Mouse (Mus musculus) G1E-ER4 (cell line): ENCODE data around the gene Adgrf3. TPM values are rescaled to one million over a fixed set of nuclear protein-coding genes. Genes with fewer than 3 reads are reported as not detected.

Experiments
- GATA1 ChIP-seq: IDR thresholded peaks from one replicate; pipeline ENCODE4 v1.8.0; 2012; ENCODE audit warnings: low read length, inconsistent platforms
- polyA plus RNA-seq: library from polyadenylated mRNA; stranded (reverse); fragments of >175 nt; gene quantifications from 2 replicates; pipeline ENCODE4 v1.2.3, GENCODE M21; 2012

Adgrf3 gene
- polyA plus RNA-seq, 1 experiment, result 0.02 TPM

DNA sequence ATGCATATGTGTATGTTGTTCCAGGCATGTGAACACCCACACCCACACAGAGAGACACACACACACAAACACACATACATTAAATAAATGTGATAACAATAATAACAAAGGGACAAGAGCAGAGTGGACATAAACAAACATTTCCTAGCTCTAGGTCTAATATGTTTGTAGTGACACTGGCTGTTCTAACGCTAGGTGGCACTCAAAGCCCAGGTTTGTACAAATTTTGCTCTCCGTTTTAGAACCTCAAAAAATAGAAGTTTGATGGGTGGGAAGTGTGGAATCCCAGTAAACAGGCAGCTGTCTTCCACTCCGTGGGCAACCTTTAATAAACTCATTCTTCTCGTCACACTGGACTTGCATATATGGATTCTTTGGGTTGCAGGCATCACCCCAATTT is 9.4 kb upstream of the Adgrf3 start:
- TF ChIP-seq GATA1, result no peak

GRCm38 (mm10) chr5:30207276-30207675 is 1.8 kb upstream of the Adgrf3 start:
- no peak for TF ChIP-seq GATA1

DNA sequence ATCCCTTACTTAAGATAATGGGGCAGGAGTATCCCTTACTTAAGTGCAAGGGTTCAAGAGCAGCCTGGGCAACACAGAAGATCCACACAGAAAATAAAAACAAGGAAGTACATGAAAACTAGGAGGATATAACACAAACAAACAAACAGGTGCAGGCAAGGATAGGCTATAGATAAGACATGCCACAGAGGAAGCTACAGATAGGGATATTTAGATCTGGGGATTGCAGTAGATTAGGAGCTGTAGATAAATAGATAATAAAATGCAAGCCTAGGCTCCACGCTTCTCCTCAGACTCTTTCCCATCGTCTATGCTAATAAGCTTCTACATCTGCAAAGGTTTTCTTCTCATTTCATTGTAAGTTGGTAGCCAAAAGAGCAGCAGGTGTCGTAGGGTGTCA is 488 bp downstream of the Adgrf3 start:
- TF ChIP-seq GATA1, result no peak

GRCm38 (mm10) chr5:30204441-30204840 is 1.1 kb downstream of the Adgrf3 start:
- no peak for TF ChIP-seq GATA1

- TF ChIP-seq GATA1, result no peak
Measured at GRCm38 (mm10) chr5:30203216-30203885, 2.2 kb downstream of the Adgrf3 start.

- no peak for TF ChIP-seq GATA1
Measured at GRCm38 (mm10) chr5:30202221-30202620, 3.3 kb downstream of the Adgrf3 start.

DNA sequence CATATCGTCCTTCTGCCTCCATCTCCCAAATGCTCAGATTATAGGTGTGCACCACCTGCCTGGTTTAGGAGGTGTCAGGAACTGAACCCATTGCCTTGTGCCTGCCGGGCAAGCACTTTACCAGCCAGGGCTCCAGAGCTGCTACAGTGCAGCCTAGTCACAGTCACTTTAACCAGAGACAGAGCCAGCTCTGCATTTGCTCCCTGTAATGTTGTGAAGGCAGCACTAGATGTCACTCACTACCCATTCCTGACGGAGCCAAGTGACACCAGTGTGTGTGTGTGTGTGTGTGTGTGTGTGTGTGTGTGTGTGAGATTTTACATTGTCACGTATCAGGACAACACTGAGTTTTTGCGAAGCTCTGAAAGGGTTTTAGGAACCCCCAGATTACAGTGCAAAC is 4.0 kb downstream of the Adgrf3 start:
- TF ChIP-seq GATA1, result no peak

DNA sequence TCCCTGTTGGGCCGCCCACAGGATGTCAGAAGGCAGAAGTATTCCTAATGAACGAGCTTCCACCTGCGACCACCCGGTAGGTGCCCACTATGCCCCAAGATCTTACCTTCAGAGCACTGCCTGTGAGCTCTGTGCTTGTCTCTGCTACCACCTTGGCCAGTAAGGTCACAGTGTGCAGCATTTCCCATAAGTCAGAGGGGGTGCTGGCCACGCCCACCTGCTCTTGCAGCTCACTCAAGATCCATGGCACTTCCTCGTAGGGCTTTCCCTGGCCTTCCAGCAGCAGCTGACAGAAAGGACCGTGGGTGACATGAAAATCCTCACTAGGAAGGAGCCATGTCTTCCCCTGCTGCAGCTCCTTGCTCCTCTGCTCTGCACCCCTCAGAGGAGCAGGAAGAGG is 7.3 kb downstream of the Adgrf3 start:
- no peak for TF ChIP-seq GATA1

DNA sequence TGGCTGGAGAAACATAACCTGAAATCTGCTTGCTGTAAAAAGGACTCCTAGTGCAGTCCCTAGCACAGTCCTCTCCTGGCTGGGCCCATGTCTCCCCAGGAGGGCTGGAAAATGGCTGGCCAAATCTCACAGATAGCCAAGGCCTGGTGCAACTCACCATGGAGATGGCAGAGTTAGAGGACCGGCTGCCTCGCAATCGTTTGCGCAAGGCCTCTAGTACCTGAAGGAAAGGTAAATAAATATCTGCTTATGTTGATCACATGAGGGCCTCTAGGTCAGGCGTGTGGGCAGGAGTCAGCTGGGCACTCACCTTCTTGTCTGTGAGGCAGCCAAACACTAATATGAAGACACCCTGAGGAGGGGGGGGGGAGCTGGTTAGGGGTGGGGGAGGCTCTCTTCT is 10.2 kb downstream of the Adgrf3 start:
- TF ChIP-seq GATA1, result no peak

DNA sequence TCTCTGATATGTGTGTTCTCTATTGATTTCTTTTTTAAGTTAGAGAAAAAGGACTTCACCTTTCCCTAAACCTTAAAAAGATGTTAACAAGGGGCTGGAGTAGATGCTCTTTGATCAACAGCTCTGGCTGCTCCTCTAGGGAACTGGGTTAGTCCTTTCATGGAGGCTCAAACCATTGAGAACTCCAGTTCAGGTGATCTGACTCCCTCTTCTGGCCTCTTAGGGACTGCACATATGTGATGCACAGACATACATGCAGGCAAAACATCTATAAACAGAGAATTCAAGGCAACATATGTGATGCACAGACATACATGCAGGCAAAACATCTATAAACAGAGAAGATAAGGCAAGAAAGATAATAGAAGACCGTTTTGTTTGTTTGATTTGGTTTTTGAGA is 13.1 kb downstream of the Adgrf3 start:
- no peak for TF ChIP-seq GATA1

- no peak for TF ChIP-seq GATA1
Measured at GRCm38 (mm10) chr5:30187687-30188485, 17.6 kb downstream of the Adgrf3 start.

DNA sequence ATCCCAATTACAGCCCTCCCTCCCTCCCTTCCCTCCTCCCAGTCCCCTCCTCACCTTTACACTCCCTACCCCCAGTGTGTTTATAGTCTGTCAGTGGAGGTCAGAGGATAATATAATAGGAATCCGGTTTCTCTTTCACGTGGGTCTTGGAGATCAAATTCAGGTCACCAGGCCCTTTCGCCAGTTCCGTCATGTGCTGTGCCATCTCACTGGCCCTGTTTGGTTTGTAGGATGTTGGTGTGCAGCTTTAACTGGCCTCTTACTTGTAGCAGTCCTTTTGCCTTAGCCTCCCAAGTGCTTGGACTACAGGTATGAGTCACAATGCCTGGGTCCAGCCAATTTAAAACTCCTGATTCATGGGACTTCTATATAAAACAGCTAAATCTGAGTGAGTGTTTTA is 29.7 kb downstream of the Adgrf3 start:
- no peak for TF ChIP-seq GATA1

DNA sequence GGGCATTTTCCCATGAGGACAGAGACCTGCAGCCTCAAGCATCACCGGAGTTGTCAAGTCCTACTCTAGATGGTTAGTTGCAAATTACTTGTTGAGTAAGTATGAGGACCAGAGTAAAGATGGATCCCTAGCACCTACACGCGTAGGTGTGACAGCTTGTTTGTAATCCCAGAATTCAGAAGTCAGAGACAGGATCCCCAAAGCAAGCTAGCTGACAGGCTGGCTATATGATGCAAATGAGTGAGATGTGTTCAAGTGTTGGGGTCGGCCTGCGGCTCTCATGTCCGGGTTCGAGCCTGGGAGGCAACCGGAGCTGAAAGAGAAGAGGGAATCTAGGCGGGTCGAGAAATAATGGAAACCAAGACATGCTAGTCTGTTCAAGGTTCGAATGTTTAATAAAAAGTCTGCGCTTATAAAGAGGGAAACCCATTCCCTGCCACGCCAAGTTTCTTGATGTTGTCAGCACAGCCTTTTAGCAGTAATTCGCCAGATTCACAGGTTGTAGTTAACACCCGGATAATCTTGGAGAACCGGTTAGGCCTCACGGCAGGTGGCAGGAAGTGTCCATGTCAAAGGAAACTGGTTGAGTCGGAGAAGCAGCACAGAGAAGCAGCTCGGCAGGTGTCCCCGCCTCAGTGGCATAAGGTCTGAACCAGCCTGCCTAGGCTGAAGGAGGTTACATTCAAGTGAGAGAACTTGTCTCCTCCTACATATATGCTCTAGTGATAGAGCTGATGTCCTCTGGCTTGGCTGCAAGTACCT is 32.4 kb downstream of the Adgrf3 start:
- TF ChIP-seq GATA1, result no peak

GRCm38 (mm10) chr5:30172115-30172514 is 33.4 kb downstream of the Adgrf3 start:
- TF ChIP-seq GATA1, result no peak

DNA sequence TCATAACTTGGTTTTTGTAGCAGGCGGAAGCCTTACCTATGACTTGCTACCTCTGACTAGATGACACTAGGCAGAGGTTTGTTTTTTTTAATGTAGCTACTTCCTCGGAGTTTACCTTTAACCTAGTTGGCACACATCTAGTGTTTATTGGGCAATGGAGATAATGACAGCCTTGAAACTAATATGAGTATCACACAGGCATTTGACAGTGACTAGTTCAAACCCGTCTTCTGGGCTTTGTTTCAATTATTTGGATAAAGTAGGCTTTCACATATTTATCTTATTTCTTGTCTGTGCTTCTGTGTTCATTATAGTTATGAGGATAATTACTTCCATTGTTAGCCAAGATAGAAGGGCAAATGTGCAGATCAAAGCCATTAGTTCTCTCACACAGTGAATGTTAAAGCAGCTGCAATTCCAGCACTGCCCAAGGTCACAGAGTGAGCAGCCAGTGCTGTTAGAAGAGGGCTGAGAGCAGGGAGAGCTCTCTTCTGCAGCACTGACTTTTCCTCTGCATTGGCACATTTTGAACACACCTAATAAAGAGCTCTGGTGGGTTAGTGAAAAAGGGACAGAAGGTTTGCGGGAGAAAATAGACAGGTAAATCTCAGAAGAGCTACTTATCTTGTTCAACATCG is 35.1 kb downstream of the Adgrf3 start:
- TF ChIP-seq GATA1, result no peak
